Mouse (Mus musculus): ENCODE measurements around the gene Dhtkd1. TPM values are rescaled to one million over a fixed set of nuclear protein-coding genes. Genes with fewer than 3 reads are reported as not detected.

Dhtkd1 gene
- polyA plus RNA-seq, 1 experiment, result not detected

GRCm38 (mm10) chr2:5869746-5870145 is 72.8 kb downstream of the Dhtkd1 start:
- no peaks in the 10 kb centered on the region for H3K4me1 ChIP-seq (ENCODE audit: control insufficient read depth)
- no peaks in the 10 kb centered on the region for H3K9me3 ChIP-seq (ENCODE audit: control insufficient read depth, low read length)
- TF ChIP-seq GATA1 (IDR thresholded peaks at IDR 0.05; ENCODE audit: low read length) (no peak), TAL1 (IDR thresholded peaks at IDR 0.05; ENCODE audit: low read length) (no peak)
- H3K4me3 ChIP-seq (replicated peaks), result no peak overlapping the region
- peaks cover 83% of the 10 kb centered on the region for H3K36me3 ChIP-seq (ENCODE audit: control insufficient read depth)
- H3K27me3 ChIP-seq (ENCODE audit: control insufficient read depth), result no peaks in the 10 kb centered on the region

- Histone ChIP-seq H3K4me3 (replicated peaks) (no peak overlapping the region), H3K36me3 (ENCODE audit: control insufficient read depth) (peaks cover 82% of the 10 kb centered on the region)
- TF ChIP-seq TAL1 (IDR thresholded peaks at IDR 0.05; ENCODE audit: low read length), result no peak
- TF ChIP-seq GATA1 (IDR thresholded peaks at IDR 0.05; ENCODE audit: low read length), result no peak
Measured at GRCm38 (mm10) chr2:5867681-5868080, 74.9 kb downstream of the Dhtkd1 start.

DNA sequence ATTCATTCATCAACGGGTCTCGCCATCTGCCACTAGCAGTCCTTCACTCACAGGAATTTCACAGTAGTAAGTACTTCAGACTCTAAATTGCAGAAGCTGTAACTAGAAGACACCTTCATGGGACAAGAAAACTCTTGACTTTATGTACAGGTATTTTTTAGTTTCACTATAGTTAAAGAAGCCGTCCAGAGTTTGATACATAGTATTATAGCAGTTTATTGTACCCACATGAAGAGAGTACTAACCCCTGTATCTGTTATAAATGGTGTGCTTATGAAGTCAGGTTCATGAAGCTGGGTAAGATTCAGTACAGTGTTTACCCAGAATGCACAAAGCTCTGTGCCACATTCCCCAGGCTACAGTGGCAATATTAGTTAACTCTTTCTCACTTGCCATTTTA is 79.8 kb downstream of the Dhtkd1 start, which contains the start of gene Gm13199:
TSS of gene Gm13199 (minus strand) at position 101 of the 400 bp plus-strand sequence.
- no peaks in the 10 kb centered on the region for H3K4me1 ChIP-seq (ENCODE audit: control insufficient read depth)
- no peaks in the 10 kb centered on the region for H3K27me3 ChIP-seq (ENCODE audit: control insufficient read depth)
- H3K9me3 ChIP-seq (ENCODE audit: control insufficient read depth, low read length), result no peaks in the 10 kb centered on the region
- H3K36me3 ChIP-seq (ENCODE audit: control insufficient read depth), result peaks cover 89% of the 10 kb centered on the region
- no peak within 1 kb of the TSS for H3K4me3 ChIP-seq (replicated peaks)
- TF ChIP-seq TAL1 (IDR thresholded peaks at IDR 0.05; ENCODE audit: low read length) (no peak), GATA1 (IDR thresholded peaks at IDR 0.05; ENCODE audit: low read length) (no peak)

More at GRCm38 (mm10) chr2:5867681-5868080, 74.9 kb downstream of the Dhtkd1 start:
- Histone ChIP-seq H3K9me3 (ENCODE audit: control insufficient read depth, low read length) (no peaks in the 10 kb centered on the region), H3K27me3 (ENCODE audit: control insufficient read depth) (no peaks in the 10 kb centered on the region), H3K4me1 (ENCODE audit: control insufficient read depth) (no peaks in the 10 kb centered on the region)

- Histone ChIP-seq H3K4me1 (ENCODE audit: control insufficient read depth) (peaks cover 30% of the 10 kb centered on the region), H3K36me3 (ENCODE audit: control insufficient read depth) (peaks cover 74% of the 10 kb centered on the region)
- TF ChIP-seq GATA1 (IDR thresholded peaks at IDR 0.05; ENCODE audit: low read length) (no peak), TAL1 (IDR thresholded peaks at IDR 0.05; ENCODE audit: low read length) (no peak)
Measured at GRCm38 (mm10) chr2:5851866-5852265, 90.7 kb downstream of the Dhtkd1 start.

DNA sequence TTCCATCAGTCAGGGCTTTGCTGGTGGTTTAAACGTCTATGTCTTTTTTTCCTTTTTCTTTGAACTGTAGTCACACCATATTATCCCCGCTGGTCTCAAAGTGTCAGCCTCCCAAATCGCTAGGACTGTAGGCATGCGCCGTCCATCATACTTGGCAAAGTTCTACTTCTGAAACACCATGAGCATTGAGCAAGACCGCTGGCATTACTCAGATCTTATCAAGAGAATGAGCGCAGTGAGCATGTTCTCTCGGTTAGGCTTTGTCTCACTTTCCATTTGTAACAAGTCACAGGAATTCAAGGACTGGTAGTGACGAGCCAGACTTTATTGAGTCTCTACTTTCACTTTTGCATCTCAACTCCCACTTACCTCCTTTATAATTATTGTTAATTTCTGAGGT is 91.5 kb downstream of the Dhtkd1 start:
- TF ChIP-seq TAL1 (IDR thresholded peaks at IDR 0.05; ENCODE audit: low read length) (no peak), GATA1 (IDR thresholded peaks at IDR 0.05; ENCODE audit: low read length) (no peak)
- peaks cover 70% of the 10 kb centered on the region for H3K36me3 ChIP-seq (ENCODE audit: control insufficient read depth)
- H3K4me1 ChIP-seq (ENCODE audit: control insufficient read depth), result peaks cover 38% of the 10 kb centered on the region

More at GRCm38 (mm10) chr2:5851866-5852265, 90.7 kb downstream of the Dhtkd1 start:
- H3K4me3 ChIP-seq (replicated peaks), result no peak overlapping the region
- H3K27me3 ChIP-seq (ENCODE audit: control insufficient read depth), result no peaks in the 10 kb centered on the region
- no peaks in the 10 kb centered on the region for H3K9me3 ChIP-seq (ENCODE audit: control insufficient read depth, low read length)

More for the DNA sequence above, 91.5 kb downstream of the Dhtkd1 start:
- Histone ChIP-seq H3K27me3 (ENCODE audit: control insufficient read depth) (no peaks in the 10 kb centered on the region), H3K4me3 (replicated peaks) (no peak overlapping the region), H3K9me3 (ENCODE audit: control insufficient read depth, low read length) (no peaks in the 10 kb centered on the region)

Other genes starting within 250 kb of the Dhtkd1 start
- gene Camk1d, start 228.3 kb downstream of the Dhtkd1 start, polyA plus RNA-seq (2012), result 0.02 TPM in 1 of 2 replicates, not detected in the other
- gene Nudt5, start 97.8 kb downstream of the Dhtkd1 start, polyA plus RNA-seq (2012), result 0.63 and 1.5 TPM in 2 replicates
- 16.0 and 22.6 TPM in 2 replicates for gene Cdc123, start 97.6 kb downstream of the Dhtkd1 start, polyA plus RNA-seq (2012)
- gene Gm13199, start 79.9 kb downstream of the Dhtkd1 start, polyA plus RNA-seq (2012), result not detected in 2 replicates
- 0.04 and 0.07 TPM in 2 replicates for gene Sec61a2, start 47.4 kb downstream of the Dhtkd1 start, polyA plus RNA-seq (2012)
- gene Upf2, start 8.7 kb upstream of the Dhtkd1 start, polyA plus RNA-seq (2012), result 0.49 and 0.56 TPM in 2 replicates
- 0.11 and 0.14 TPM in 2 replicates for gene Proser2, start 187.4 kb upstream of the Dhtkd1 start, polyA plus RNA-seq (2012)

Data from erythroblast, embryonic 14.5 days (primary cell).